Mouse (Mus musculus) embryo, embryonic 10 days (tissue): Measurements from ENCODE around the gene Bcl2l11.
A peak's percentile ranks its signal among the peaks of the same experiment; 100 is the strongest.

Experiments used
- DNase-seq: peaks from one replicate; pipeline ENCODE4 v3.0.0-alpha.2; 2015; ENCODE audit warnings: low spot score

The Bcl2l11 gene

GRCm38 (mm10) chr2:128139781-128140180 lies 13.9 kb downstream of the Bcl2l11 start:
- DNase-seq: no peak

DNA sequence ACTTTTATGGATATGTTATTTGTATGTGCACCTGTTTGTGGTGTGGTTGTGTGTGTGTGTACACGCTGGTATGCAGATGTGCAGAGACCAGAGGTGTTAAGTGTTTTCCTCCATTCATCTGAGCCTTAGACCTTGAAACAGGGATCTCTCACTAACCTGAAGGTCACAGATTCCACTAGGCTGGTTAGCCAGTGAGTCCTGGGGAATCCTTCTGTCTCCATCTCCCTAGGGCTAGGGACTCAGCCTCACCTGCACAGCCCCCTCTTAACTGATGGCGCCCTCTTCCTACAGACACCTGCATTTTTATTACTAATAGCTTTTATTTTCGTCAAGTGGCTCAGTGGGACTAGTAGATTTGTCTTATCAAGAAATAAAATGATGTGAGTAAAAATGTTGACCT lies 14.3 kb downstream of the Bcl2l11 start:
- no peak for DNase-seq

GRCm38 (mm10) chr2:128143992-128144391 lies 18.2 kb downstream of the Bcl2l11 start:
- no peak for DNase-seq

DNA sequence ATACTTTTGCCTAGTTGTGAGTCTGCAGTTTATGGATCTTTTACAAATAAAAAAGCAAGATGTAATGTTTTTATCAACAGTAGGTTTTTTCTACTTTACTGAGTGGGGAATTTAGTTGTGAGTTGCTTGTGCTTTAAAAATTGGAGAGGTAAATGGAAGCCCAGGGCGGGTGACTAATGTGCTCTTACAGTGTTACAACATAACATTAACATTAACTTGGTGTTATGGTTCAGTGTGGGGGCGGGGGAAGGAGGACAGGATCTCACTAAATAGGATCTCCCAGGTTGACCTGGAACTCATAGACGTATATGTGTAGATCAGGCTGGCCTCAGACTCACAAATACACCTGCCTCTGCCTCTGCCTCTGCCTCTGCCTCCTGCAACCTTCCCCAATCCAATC lies 19.6 kb downstream of the Bcl2l11 start:
- DNase-seq: no peak

- DNase-seq: no peak
These were observed 23.8 kb downstream of the Bcl2l11 start for GRCm38 (mm10) chr2:128149596-128149995.

DNA sequence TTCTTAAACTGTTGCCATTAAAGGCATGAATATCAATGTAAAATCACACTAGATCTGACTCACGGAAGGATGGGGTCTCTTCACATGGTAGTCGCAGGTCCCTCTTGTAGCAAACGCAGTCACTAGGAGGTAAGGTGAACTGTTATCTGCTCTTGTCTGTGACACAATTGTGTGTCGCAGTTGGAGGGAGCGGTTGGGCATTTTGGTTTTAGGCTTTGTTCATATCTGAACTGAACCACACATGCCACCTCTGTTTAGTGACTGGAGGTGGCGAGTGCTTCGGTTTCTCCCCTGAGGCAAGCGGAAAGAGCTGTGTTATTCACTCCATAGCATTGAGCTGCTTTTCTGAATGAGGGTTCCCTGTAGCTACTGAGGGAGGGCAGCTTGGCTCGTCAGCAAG lies 26.4 kb downstream of the Bcl2l11 start:
- DNase-seq: no peak

GRCm38 (mm10) chr2:128152845-128153550 lies 27.2 kb downstream of the Bcl2l11 start:
- DNase-seq: no peak

DNA sequence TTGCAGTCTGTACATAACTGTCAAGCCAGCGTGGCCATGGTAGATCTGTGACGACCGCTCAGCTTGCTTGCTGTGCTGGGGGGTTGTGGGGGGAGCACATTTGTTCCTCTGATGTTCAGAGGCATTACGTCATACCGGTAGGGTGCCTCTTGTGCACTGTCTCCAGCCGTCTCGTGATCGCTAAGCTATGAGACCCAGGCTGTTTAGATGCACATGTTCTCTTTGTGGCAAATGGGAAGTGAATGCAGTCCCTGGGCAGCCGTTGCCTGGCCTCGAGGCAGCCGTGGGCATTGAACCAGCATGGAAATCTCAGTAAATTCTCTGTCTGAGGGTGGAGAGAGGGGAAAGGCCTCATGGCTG lies 27.7 kb downstream of the Bcl2l11 start:
- DNase-seq: no peak

DNA sequence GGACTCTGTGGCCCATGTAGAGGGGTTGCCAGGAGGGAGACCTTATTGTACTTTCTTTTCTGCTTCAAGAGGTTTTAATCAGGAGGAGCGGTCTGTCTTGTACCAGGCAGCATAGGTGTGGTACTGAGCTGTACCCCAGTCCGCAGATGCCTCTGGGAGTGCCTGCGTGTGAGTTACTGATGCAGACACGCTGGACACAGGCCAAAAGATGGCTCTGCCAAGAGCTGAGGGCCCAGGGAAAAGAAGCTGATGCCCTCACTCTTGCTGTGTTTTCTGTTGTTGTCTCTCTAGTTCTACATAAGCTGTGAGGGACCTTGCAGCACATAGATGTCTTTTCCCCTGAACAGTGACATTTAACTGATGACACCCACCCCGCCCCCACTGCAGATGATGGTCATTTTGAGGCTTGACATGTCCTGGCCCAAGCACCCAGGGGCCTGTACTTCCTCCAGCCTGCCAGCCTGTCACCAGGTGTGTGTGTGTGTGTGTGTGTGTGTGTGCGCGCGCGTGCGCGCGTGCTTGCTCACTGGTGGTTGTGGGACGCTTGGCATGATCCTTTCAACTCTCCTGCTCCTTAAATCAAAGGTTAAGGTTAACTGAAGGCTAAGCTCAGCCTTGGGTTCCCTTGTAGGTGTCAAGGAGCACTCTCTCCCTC lies 29.7 kb downstream of the Bcl2l11 start:
- DNase-seq: no peak

DNA sequence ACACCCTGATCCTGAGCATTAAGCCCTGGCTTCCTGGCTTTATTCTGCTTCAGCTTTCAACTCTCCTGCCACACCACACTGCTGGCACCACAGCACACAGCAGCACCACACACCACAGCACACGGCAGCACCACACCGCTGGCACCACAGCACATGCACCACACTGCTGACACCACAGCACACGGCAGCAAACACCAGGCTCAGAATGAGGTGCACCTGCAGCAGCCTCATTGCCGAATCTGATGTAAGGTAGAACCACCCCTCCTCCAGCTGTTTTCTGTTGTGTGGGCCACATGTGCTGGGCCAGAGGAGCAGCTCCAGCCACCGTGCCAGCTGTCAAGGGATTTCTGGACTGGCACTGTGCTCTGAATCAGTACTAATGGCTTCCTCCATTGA lies 30.2 kb downstream of the Bcl2l11 start:
- no peak for DNase-seq

- no peak for DNase-seq
These were observed 30.9 kb downstream of the Bcl2l11 start for GRCm38 (mm10) chr2:128156557-128157412.

DNA sequence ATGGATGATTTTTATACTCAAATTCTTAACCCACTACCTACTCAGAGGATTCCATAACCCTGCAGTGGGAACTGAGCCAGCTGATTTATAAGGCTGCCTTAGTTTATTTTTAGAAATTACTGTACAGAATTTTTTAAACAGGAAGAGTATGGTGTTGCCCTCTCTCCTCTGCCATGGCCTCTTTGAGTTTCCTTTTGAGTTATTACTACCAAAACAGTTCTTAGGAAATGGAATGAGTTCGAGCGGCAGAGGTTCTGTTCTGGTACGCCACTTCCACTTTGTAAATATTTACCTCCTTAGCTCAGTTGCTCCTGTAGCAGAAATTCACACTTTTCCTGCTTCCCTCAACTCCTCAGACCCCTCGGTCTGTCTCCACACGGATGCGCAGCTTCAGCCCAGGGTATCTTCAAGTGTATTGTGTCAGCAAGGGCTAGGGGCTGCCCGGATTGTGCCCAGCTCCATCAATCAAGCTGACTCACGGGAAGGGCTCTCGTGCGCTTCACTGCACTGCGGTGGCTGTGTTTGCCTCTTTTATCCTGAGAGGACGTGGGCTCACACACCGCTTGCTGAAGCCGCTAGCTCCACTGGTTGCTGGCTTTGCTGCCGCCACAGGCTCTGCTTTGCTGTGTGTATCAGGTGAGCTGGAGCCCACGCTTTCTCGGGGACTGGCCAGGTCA lies 33.0 kb downstream of the Bcl2l11 start:
- DNase-seq: peak; percentile 54

DNA sequence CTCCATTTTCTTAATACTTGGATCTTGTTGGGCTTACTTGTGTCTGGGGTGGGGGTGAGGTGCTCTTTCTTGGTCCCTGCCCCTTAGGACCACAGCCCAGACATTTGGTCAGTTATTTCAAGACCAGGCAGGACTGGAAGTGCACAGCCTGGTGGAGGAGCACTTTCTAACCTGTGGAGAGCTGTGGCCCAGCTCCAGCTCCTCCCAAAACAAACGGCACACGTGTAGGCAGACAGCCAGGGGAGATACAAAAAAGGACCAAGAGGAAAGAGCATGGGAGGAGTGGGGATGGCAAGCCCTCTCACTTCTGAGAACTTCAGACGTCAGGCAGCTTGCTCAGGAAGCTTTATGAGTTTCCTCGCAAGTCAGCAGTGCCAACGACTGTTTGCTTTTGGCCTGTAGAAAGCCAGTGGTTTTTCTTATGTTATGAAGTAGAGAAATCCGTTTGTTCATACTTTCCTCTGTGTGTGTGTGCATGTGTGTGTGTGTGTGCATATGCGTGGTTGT lies 33.8 kb downstream of the Bcl2l11 start:
- no peak for DNase-seq

DNA sequence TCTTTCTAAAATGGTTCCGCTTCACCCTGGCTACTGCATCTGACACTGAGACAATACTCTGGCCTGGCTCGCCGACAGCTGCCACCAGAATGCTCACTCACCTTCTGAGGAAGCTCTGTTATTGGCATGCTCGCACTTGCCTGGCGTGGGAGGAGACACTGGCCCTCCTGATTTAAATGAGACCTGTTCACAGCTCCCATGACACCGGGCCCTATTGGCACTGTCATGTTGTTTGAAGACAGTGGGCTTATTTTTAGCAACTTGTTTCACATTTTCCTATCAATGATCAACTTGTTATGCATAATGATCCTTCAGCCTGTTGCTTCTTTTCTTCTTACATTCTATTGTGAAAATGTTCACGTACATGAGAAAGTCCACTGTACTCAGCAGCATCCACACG lies 37.3 kb downstream of the Bcl2l11 start:
- no peak for DNase-seq

GRCm38 (mm10) chr2:128166623-128167423 lies 41.0 kb downstream of the Bcl2l11 start:
- DNase-seq: peak; percentile 22

DNA sequence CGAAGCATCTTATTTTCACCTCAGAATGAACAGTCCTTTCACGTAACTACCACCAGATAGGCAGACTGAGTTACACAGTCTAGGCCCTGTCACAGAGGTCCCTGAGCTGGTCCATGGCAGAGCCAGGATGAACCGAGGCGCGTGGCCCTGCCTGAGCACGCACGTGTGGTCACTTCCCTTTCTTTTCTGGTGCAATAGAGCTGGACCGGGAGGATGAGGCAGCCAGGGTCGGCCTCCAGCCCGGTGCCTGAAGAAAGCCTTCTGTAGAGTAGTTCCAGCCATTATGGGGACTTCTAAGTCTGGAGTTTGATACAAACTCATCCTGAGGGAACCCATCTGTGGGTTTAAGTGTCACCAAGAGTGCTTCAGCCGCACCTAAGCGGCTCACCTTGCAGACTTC lies 42.1 kb downstream of the Bcl2l11 start:
- no peak for DNase-seq

DNA sequence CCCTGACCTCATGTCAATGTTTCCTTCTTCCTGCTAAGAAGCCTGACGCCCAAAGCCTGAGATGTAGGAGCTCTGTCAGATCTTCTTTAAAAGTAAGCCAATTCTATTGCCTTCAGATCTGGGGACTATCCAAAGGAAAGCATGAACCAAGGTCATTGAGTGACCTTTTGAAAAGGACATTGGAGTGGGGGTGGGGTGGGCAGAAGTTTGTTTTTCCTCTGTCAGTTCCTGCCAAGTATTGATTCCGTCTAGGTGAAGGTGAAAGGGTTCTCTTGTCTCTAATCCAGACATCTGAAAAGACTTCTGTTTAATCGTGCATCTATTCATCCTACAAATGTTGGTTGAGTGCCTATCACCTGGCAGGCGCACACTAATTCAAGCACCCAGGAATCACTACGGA lies 43.6 kb downstream of the Bcl2l11 start:
- no peak for DNase-seq

- DNase-seq: no peak
These were observed 44.1 kb downstream of the Bcl2l11 start for GRCm38 (mm10) chr2:128169972-128170371.

GRCm38 (mm10) chr2:128170614-128171013 lies 44.8 kb downstream of the Bcl2l11 start:
- DNase-seq: no peak

DNA sequence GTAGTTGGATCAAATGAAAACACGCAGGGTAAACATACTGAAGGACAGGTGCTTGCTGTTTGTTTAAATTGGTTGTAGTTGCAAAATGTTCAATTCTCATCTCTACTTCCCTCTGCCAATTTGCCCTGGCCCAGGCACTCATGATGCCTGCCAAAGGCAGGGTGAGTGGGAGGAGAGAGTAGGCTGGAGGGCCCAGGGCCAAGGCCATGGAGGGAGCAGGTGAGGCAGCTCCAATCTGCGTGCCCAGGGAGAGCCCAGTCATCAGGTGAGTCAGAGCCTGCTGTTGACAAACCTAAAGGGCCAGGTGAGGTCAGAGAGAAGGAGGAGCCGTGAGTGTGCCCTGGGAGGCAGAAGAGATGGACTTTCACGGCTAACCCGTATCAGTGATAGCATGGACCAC lies 46.4 kb downstream of the Bcl2l11 start:
- no peak for DNase-seq

DNA sequence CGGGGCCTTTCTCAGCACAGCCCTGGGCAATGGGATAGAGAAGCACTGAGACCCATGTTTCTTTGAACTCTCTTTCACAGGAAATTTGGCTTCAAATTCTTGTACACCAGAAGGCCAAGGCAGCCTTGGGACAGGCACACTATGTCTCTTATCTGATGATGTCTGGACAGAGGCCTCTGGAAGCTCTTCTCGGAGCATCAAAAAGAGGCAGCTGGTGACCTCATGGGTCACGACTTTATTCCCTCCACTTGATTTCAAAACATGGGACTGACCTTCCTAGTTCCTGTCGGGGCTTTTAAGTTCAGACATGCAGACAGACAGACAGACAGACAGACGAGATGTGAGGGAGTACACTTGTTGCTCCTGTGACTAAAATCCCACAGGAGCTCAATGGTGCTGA lies 48.3 kb downstream of the Bcl2l11 start:
- peak; percentile 33 for DNase-seq
